Mouse (Mus musculus) B cell, adult 67 days (primary cell): Measurements from ENCODE around the gene Lrrc3c. TPM values are rescaled to one million over a fixed set of nuclear protein-coding genes. Genes with fewer than 3 reads are reported as not detected.

ENCODE experiments used
- total RNA-seq, 2 experiments: library from RNA; stranded (reverse); gene quantifications; 4 replicates each; pipeline ENCODE4 v1.2.4; 2023

Gene Lrrc3c
- not detected for total RNA-seq

DNA sequence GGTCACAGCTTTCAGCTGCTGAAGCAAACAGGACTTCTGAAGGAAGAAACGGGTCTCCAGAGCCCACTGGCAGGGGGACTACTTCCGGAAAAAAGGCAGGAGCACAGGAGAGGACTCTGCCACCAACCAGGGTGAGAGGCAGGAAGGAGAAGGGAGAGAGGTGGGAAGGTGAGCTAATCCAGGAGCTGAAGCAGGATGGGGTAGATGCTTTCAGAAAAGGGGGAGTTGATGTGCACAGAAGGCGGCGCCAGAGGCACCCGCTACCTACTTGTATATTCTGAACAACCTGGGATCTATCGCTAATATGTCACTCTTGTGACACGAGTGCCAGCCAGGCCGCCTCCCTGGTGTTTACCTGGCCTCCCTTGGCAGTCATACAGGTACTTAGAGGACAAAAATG, at the start of gene Lrrc3c:
Gene Lrrc3c, plus strand, starts transcription at position 301 of the 400 bp plus-strand sequence.

GRCm38 (mm10) chr11:98550975-98551828, 46.9 kb upstream of the Lrrc3c start, which contains the start of gene Zpbp2:
Zpbp2 (plus strand) TSS chr11:98551097.

DNA sequence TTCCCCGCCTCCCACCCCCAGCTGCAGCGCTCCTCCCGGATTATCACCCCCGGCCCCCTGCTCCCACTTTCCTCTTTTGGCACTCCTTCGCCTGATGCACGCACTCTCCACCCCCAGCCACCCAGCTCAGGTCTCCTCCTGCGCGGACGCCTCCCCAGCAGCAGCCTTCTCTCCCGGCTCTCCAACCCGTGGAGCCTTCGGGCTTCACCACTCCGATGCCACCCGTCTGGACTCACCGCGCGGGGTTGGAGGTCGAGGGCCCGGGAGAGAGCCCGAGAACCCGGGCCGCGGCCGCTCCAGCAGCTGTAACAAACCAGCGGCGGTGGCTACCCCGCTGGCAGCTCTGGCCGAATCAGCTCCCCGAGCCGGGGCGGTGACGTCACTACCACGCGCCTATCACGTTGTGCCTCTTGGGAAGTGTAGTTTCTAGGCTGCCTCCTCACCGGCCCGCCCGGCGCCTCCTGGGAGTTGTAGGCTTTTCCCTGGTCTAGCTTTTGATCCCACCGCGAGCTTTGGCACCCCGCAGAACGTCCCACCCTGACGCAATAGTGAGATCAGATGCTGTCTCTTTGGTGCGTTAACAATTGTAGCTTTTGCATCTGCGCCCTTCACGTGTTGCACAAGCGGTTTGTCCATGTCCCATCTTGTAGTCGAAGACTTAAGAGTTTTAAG, 11.1 kb upstream of the Lrrc3c start, which contains the start of gene Ormdl3:
Gene Ormdl3, minus strand, starts transcription at position 477 of the 672 bp plus-strand sequence.

DNA sequence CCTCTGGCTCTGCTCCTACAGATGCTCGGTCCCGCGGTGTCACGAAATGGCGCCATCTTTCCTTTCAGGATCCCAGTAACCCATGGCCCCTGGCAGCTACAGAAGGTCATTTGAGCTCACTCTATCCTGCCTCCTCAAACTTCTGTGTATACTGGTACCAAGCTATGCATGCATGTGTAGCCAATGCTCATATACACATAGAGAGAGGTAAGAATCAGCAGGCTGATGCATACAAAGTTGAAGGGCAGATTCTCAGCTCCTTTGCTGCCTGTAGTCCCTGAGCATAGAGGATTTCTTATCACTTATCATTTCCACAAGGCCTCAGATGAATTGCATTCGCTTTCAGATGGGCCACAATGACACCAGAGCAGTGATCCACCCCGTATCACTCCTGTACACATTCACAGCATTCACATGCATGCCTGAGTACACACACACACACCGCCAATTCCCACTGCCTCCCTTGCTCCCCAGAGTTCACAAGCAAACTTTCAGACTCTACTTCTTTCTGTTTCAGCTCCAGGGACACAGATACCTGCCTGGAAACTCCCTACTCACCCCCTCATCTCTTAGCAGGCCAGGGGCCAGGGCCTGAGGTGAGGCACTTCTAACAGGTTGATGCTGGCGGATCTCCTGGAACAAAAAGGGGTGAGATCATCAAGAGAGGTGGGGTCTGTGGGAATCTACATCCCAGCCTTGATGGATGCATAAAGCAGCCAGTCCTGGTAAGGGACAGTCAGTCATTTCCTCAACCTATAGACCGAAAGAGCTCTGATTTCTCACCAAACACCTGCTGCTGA, 27.7 kb downstream of the Lrrc3c start, which contains the start of the genes Gm12355 and Gsdma3:
Gene Gm12355, minus strand, starts transcription at position 51 of the 800 bp plus-strand sequence.
Gene Gsdma3, plus strand, starts transcription at position 750 of the 800 bp plus-strand sequence.

GRCm38 (mm10) chr11:98646459-98646858, 48.4 kb downstream of the Lrrc3c start, which contains the start of gene Gsdma2:
Gsdma2 (plus strand) TSS chr11:98646759.

Other genes with a start within 250 kb of the Lrrc3c start
- gene Ppp1r1b, start 249.9 kb upstream of the Lrrc3c start, total RNA-seq, result not detected
- gene Stard3, start 239.9 kb upstream of the Lrrc3c start, total RNA-seq, result 10 to 100 TPM; 39.6 to 44.8 TPM
- gene Tcap, start 214.5 kb upstream of the Lrrc3c start, total RNA-seq, result under 1 TPM in 1 of 2 experiments, not detected in 1; 0.62 TPM
- gene Pnmt, start 211.8 kb upstream of the Lrrc3c start, total RNA-seq, result not detected
- gene Pgap3, start 197.8 kb upstream of the Lrrc3c start, total RNA-seq, result 1 to 10 TPM; 8.0 to 9.2 TPM
- gene Erbb2, start 185.8 kb upstream of the Lrrc3c start, total RNA-seq, result not detected
- gene Mien1, start 159.3 kb upstream of the Lrrc3c start, total RNA-seq, result 10 to 100 TPM; 51.1 to 52.2 TPM
- 1 to 10 TPM in 1 of 2 experiments, under 1 TPM in 1; 0.77 to 1.1 TPM for gene Grb7, start 151.9 kb upstream of the Lrrc3c start, total RNA-seq
- gene Ikzf3, start 52.3 kb upstream of the Lrrc3c start, total RNA-seq, result 100 to 1,000 TPM; 627 to 726 TPM
- 10 to 100 TPM in 1 of 2 experiments, 1 to 10 TPM in 1; 4.8 to 12.8 TPM for gene Zpbp2, start 47.2 kb upstream of the Lrrc3c start, total RNA-seq
- gene Ormdl3, start 10.9 kb upstream of the Lrrc3c start, total RNA-seq, result 10 to 100 TPM; 19.3 to 19.6 TPM
- gene Gm12355, start 27.4 kb downstream of the Lrrc3c start, total RNA-seq, result 10 to 100 TPM; 24.9 to 27.5 TPM
- not detected for gene Gsdma3, start 28.1 kb downstream of the Lrrc3c start, total RNA-seq
- not detected for gene Gsdma2, start 48.5 kb downstream of the Lrrc3c start, total RNA-seq
- gene Gsdma, start 66.1 kb downstream of the Lrrc3c start, total RNA-seq, result not detected
- 10 to 100 TPM; 70.5 to 80.3 TPM for gene Psmd3, start 84.3 kb downstream of the Lrrc3c start, total RNA-seq
- gene Csf3, start 103.0 kb downstream of the Lrrc3c start, total RNA-seq, result not detected
- 10 to 100 TPM; 95.9 to 99.3 TPM for gene Med24, start 131.1 kb downstream of the Lrrc3c start, total RNA-seq
- 10 to 100 TPM in 1 of 2 experiments, 1 to 10 TPM in 1; 8.1 to 10.3 TPM for gene Thra, start 142.3 kb downstream of the Lrrc3c start, total RNA-seq
- gene Nr1d1, start 177.0 kb downstream of the Lrrc3c start, total RNA-seq, result 1 to 10 TPM; 1.5 to 2.3 TPM
- gene Msl1, start 197.2 kb downstream of the Lrrc3c start, total RNA-seq, result 100 to 1,000 TPM; 146 to 155 TPM
- gene Casc3, start 206.6 kb downstream of the Lrrc3c start, total RNA-seq, result 100 to 1,000 TPM in 1 of 2 experiments, 10 to 100 TPM in 1; 94.5 to 108 TPM
- gene Rapgefl1, start 238.5 kb downstream of the Lrrc3c start, total RNA-seq, result 1 to 10 TPM; 3.1 to 3.5 TPM